Mouse (Mus musculus): Measurements from ENCODE around the gene Copz1. TPM values are rescaled to one million over a fixed set of nuclear protein-coding genes. Genes with fewer than 3 reads are reported as not detected.
A peak's percentile ranks its signal among the peaks of the same experiment; 100 is the strongest.

Gene Copz1
- polyA plus RNA-seq, 1 experiment from 2014 or later = 331 TPM

GRCm38 (mm10) chr15:103321076-103321475, 48.6 kb downstream of the Copz1 start:
- WGBS = 50% methylated on average over 1 of the region's 1 CpGs
- ATAC-seq (replicated peaks; ENCODE audit: insufficient number of reproducible peaks, low FRiP score, low TSS enrichment, low read depth) = no peak

GRCm38 (mm10) chr15:103322396-103322795, 49.9 kb downstream of the Copz1 start:
- Histone ChIP-seq H3K27me3 (ENCODE audit: control insufficient read depth, insufficient read depth, low read length) (no peaks in the 10 kb centered on the region), H3K9ac (replicated peaks; ENCODE audit: low read length) (peak overlapping the region; percentile 58), H3K4me2 (ENCODE audit: low read depth, low read length) (peak overlapping the region; percentile 81), H3K4me1 (ENCODE audit: control insufficient read depth, insufficient read depth, low read length) (peaks cover 7% of the 10 kb centered on the region), H3K9me3 (replicated peaks; ENCODE audit: control insufficient read depth, low read length) (no peaks in the 10 kb centered on the region), H3K4me3 (ENCODE audit: low read depth, low read length) (peak overlapping the region; percentile 86), H3K27ac (replicated peaks; ENCODE audit: low read depth, low read length) (no peak overlapping the region), H3K36me3 (replicated peaks; ENCODE audit: control insufficient read depth, insufficient read depth, low read depth, low read length) (0 out of 2 replicates have a peak, but pooled peaks cover 2% of the 10 kb centered on the region)
- WGBS = 64% methylated on average over 3 of the region's 4 CpGs
- no peak for DNase-seq (ENCODE audit: low spot score)
- ATAC-seq (replicated peaks; ENCODE audit: insufficient number of reproducible peaks, low FRiP score, low TSS enrichment, low read depth) = no peak

More at GRCm38 (mm10) chr15:103321076-103321475, 48.6 kb downstream of the Copz1 start:
- Histone ChIP-seq H3K4me1 (ENCODE audit: control insufficient read depth, insufficient read depth, low read length) (peaks cover 7% of the 10 kb centered on the region), H3K27ac (replicated peaks; ENCODE audit: low read depth, low read length) (no peak overlapping the region), H3K27me3 (ENCODE audit: control insufficient read depth, insufficient read depth, low read length) (no peaks in the 10 kb centered on the region), H3K9me3 (replicated peaks; ENCODE audit: control insufficient read depth, low read length) (no peaks in the 10 kb centered on the region), H3K4me3 (ENCODE audit: low read depth, low read length) (no peak overlapping the region), H3K4me2 (ENCODE audit: low read depth, low read length) (no peak overlapping the region), H3K36me3 (replicated peaks; ENCODE audit: control insufficient read depth, insufficient read depth, low read depth, low read length) (peaks cover 6% of the 10 kb centered on the region), H3K9ac (replicated peaks; ENCODE audit: low read length) (no peak overlapping the region)
- DNase-seq (ENCODE audit: low spot score) = no peak

GRCm38 (mm10) chr15:103323070-103323454, 50.5 kb downstream of the Copz1 start:
- no peaks in the 10 kb centered on the region for H3K9me3 ChIP-seq (replicated peaks; ENCODE audit: control insufficient read depth, low read length)
- peaks cover 7% of the 10 kb centered on the region for H3K4me1 ChIP-seq (ENCODE audit: control insufficient read depth, insufficient read depth, low read length)
- peak overlapping the region; percentile 81 for H3K4me2 ChIP-seq (ENCODE audit: low read depth, low read length)
- peak overlapping the region; percentile 70; the same call in 1 of the 2 replicates for H3K27ac ChIP-seq (replicated peaks; ENCODE audit: low read depth, low read length)
- peak overlapping the region; percentile 58 for H3K9ac ChIP-seq (replicated peaks; ENCODE audit: low read length)
- peak overlapping the region; percentile 86 for H3K4me3 ChIP-seq (ENCODE audit: low read depth, low read length)
- peak; percentile 67; the same call in 1 of the 2 replicates for ATAC-seq (replicated peaks; ENCODE audit: insufficient number of reproducible peaks, low FRiP score, low TSS enrichment, low read depth)
- DNase-seq (ENCODE audit: low spot score) = peak; percentile 61
- under 1% methylated on average over 20 of the region's 26 CpGs for WGBS
- H3K27me3 ChIP-seq (ENCODE audit: control insufficient read depth, insufficient read depth, low read length) = no peaks in the 10 kb centered on the region
- H3K36me3 ChIP-seq (replicated peaks; ENCODE audit: control insufficient read depth, insufficient read depth, low read depth, low read length) = no peaks in the 10 kb centered on the region

- H3K4me2 ChIP-seq (ENCODE audit: low read depth, low read length) = peak overlapping the region; percentile 81
- H3K9ac ChIP-seq (replicated peaks; ENCODE audit: low read length) = peak overlapping the region; percentile 58
- H3K4me1 ChIP-seq (ENCODE audit: control insufficient read depth, insufficient read depth, low read length) = peaks cover 7% of the 10 kb centered on the region
- no peaks in the 10 kb centered on the region for H3K9me3 ChIP-seq (replicated peaks; ENCODE audit: control insufficient read depth, low read length)
- ATAC-seq (replicated peaks; ENCODE audit: insufficient number of reproducible peaks, low FRiP score, low TSS enrichment, low read depth) = peak; percentile 94
- H3K4me3 ChIP-seq (ENCODE audit: low read depth, low read length) = peak overlapping the region; percentile 86
- no peaks in the 10 kb centered on the region for H3K36me3 ChIP-seq (replicated peaks; ENCODE audit: control insufficient read depth, insufficient read depth, low read depth, low read length)
- under 1% methylated on average over 37 of the region's 40 CpGs for WGBS
- H3K27ac ChIP-seq (replicated peaks; ENCODE audit: low read depth, low read length) = peak overlapping the region; percentile 70
- DNase-seq (ENCODE audit: low spot score) = peak; percentile 90
- H3K27me3 ChIP-seq (ENCODE audit: control insufficient read depth, insufficient read depth, low read length) = no peaks in the 10 kb centered on the region
Observed at GRCm38 (mm10) chr15:103323455-103324247, 51.1 kb downstream of the Copz1 start.

- WGBS = 67% methylated on average over 5 of the region's 5 CpGs
- no peaks in the 10 kb centered on the region for H3K36me3 ChIP-seq (replicated peaks; ENCODE audit: control insufficient read depth, insufficient read depth, low read depth, low read length)
- no peak overlapping the region for H3K4me2 ChIP-seq (ENCODE audit: low read depth, low read length)
Observed at GRCm38 (mm10) chr15:103333081-103333615, 60.6 kb downstream of the Copz1 start.

GRCm38 (mm10) chr15:103333738-103334137, 61.2 kb downstream of the Copz1 start:
- peaks cover 5% of the 10 kb centered on the region for H3K4me1 ChIP-seq (ENCODE audit: control insufficient read depth, insufficient read depth, low read length)
- H3K36me3 ChIP-seq (replicated peaks; ENCODE audit: control insufficient read depth, insufficient read depth, low read depth, low read length) = no peaks in the 10 kb centered on the region
- no peak overlapping the region for H3K4me3 ChIP-seq (ENCODE audit: low read depth, low read length)
- H3K9ac ChIP-seq (replicated peaks; ENCODE audit: low read length) = no peak overlapping the region
- no peak overlapping the region for H3K27ac ChIP-seq (replicated peaks; ENCODE audit: low read depth, low read length)
- peak overlapping the region; percentile 20 for H3K4me2 ChIP-seq (ENCODE audit: low read depth, low read length)
- DNase-seq (ENCODE audit: low spot score) (no peak), ATAC-seq (replicated peaks; ENCODE audit: insufficient number of reproducible peaks, low FRiP score, low TSS enrichment, low read depth) (no peak)
- H3K27me3 ChIP-seq (ENCODE audit: control insufficient read depth, insufficient read depth, low read length) = no peaks in the 10 kb centered on the region; the same call in 1 of the 2 replicates
- WGBS = 36% methylated on average over 5 of the region's 5 CpGs
- no peaks in the 10 kb centered on the region for H3K9me3 ChIP-seq (replicated peaks; ENCODE audit: control insufficient read depth, low read length)

More at GRCm38 (mm10) chr15:103333081-103333615, 60.6 kb downstream of the Copz1 start:
- Histone ChIP-seq H3K9me3 (replicated peaks; ENCODE audit: control insufficient read depth, low read length) (no peaks in the 10 kb centered on the region), H3K4me3 (ENCODE audit: low read depth, low read length) (no peak overlapping the region), H3K4me1 (ENCODE audit: control insufficient read depth, insufficient read depth, low read length) (peaks cover 5% of the 10 kb centered on the region), H3K27me3 (ENCODE audit: control insufficient read depth, insufficient read depth, low read length) (no peaks in the 10 kb centered on the region; the same call in 1 of the 2 replicates), H3K9ac (replicated peaks; ENCODE audit: low read length) (peak overlapping the region; percentile 7; the same call in 1 of the 2 replicates), H3K27ac (replicated peaks; ENCODE audit: low read depth, low read length) (no peak overlapping the region)
- DNase-seq (ENCODE audit: low spot score) (no peak), ATAC-seq (replicated peaks; ENCODE audit: insufficient number of reproducible peaks, low FRiP score, low TSS enrichment, low read depth) (no peak; the same call in 1 of the 2 replicates)

- no peak overlapping the region for H3K27ac ChIP-seq (replicated peaks; ENCODE audit: low read depth, low read length)
- H3K27me3 ChIP-seq (ENCODE audit: control insufficient read depth, insufficient read depth, low read length) = no peaks in the 10 kb centered on the region; the same call in 1 of the 2 replicates
- ATAC-seq (replicated peaks; ENCODE audit: insufficient number of reproducible peaks, low FRiP score, low TSS enrichment, low read depth) (0 out of 2 replicates have a peak, but pooled peaks have one; percentile 7), DNase-seq (ENCODE audit: low spot score) (peak; percentile 65)
- no peaks in the 10 kb centered on the region for H3K36me3 ChIP-seq (replicated peaks; ENCODE audit: control insufficient read depth, insufficient read depth, low read depth, low read length)
- H3K9ac ChIP-seq (replicated peaks; ENCODE audit: low read length) = no peak overlapping the region
- peaks cover 5% of the 10 kb centered on the region for H3K4me1 ChIP-seq (ENCODE audit: control insufficient read depth, insufficient read depth, low read length)
- H3K4me2 ChIP-seq (ENCODE audit: low read depth, low read length) = peak overlapping the region; percentile 20
- WGBS = 5% methylated on average over 2 of the region's 2 CpGs
- H3K9me3 ChIP-seq (replicated peaks; ENCODE audit: control insufficient read depth, low read length) = no peaks in the 10 kb centered on the region
- no peak overlapping the region for H3K4me3 ChIP-seq (ENCODE audit: low read depth, low read length)
Observed at GRCm38 (mm10) chr15:103334194-103334593, 61.7 kb downstream of the Copz1 start.

- no peaks in the 10 kb centered on the region for H3K9me3 ChIP-seq (replicated peaks; ENCODE audit: control insufficient read depth, low read length)
- H3K27me3 ChIP-seq (ENCODE audit: control insufficient read depth, insufficient read depth, low read length) = peaks cover under 1% of the 10 kb centered on the region; the same call in 1 of the 2 replicates
- H3K4me2 ChIP-seq (ENCODE audit: low read depth, low read length) = no peak overlapping the region
- DNase-seq (ENCODE audit: low spot score) (no peak), ATAC-seq (replicated peaks; ENCODE audit: insufficient number of reproducible peaks, low FRiP score, low TSS enrichment, low read depth) (no peak)
- H3K27ac ChIP-seq (replicated peaks; ENCODE audit: low read depth, low read length) = no peak overlapping the region
- no peaks in the 10 kb centered on the region for H3K36me3 ChIP-seq (replicated peaks; ENCODE audit: control insufficient read depth, insufficient read depth, low read depth, low read length)
- WGBS = 65% methylated on average over 3 of the region's 3 CpGs
- H3K9ac ChIP-seq (replicated peaks; ENCODE audit: low read length) = no peak overlapping the region; the same call in 1 of the 2 replicates
- no peak overlapping the region for H3K4me3 ChIP-seq (ENCODE audit: low read depth, low read length)
- H3K4me1 ChIP-seq (ENCODE audit: control insufficient read depth, insufficient read depth, low read length) = peaks cover 5% of the 10 kb centered on the region
Observed at GRCm38 (mm10) chr15:103335040-103335439, 62.5 kb downstream of the Copz1 start.

Data from embryonic facial prominence, embryonic 11.5 days (tissue).